Mouse (Mus musculus) layer of hippocampus, adult 2 months (tissue): ENCODE measurements around the gene Sh3gl1. TPM values are rescaled to one million over a fixed set of nuclear protein-coding genes. Genes with fewer than 3 reads are reported as not detected.
"Not testable (repeated sequence)": the region's sequence is repeated elsewhere in the genome, so short reads cannot be mapped to it uniquely, and the experiment has no call there.

Source experiments
- DNase-seq, 2 experiments: peaks; one replicate each; pipeline ENCODE4 v3.0.0; 2022; ENCODE audit warnings: low spot score in 2 of 2
- H3K27ac ChIP-seq: fragments of 200-600 bp; 2 replicates; pipeline ENCODE4 v1.8.1; 2022
- H3K4me3 ChIP-seq: fragments of 200-600 bp; 2 replicates; pipeline ENCODE4 v1.8.1; 2022; ENCODE audit warnings: mild to moderate bottlenecking
- CTCF ChIP-seq: fragments of 200-600 bp; conservative IDR thresholded peaks from 2 replicates; pipeline ENCODE4 v1.8.1; 2022; ENCODE audit warnings: antibody characterized with exemption, mild to moderate bottlenecking, moderate library complexity
- total RNA-seq, 2 experiments: library from RNA; stranded (reverse); gene quantifications; 2 replicates each; pipeline ENCODE4 v1.2.3; 2021

Gene Sh3gl1
- total RNA-seq, 2 experiments from 2014 or later = 63.0 to 69.7 TPM

DNA sequence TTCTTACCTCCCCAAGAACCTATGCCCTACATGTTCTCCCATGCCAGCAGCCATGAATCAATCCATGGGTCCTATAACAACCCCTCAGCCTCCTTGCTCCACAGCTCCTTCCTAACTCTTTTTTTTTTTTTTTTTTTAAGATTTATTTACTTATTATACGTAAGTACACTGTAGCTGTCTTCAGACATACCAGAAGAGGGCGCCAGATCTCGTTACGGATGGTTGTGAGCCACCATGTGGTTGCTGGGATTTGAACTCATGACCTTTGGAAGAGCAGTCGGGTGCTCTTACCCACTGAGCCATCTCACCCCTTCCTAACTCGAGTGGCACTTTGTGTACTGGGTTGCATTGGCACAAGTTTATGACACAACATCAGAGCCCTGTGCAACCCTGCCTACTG lies 29.3 kb upstream of the Sh3gl1 start:
- not testable (repeated sequence) for H3K27ac ChIP-seq, H3K4me3 ChIP-seq, DNase-seq
- peak; percentile 55 for TF ChIP-seq CTCF

DNA sequence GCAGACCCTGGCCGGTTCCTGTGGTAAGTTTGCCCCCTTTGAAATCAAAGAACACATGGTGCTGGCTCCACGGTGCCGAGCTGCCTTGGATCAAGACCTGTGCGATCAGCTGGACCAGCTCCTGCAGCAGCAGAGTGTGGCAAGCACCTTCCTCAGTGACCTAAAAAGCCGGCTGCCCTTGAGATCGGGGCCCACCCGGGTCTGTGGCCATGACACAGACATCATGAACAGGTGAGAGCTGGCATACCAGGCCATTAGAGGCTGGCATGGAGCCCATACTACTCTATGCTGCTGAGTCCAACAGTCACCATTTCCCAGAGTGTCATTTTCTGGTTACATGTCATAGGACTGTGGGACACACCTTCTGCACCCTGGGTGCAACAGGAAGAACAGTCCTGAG lies 25.6 kb upstream of the Sh3gl1 start:
- no peak for TF ChIP-seq CTCF
- H3K27ac ChIP-seq = no peak overlapping the region
- DNase-seq = no peak

DNA sequence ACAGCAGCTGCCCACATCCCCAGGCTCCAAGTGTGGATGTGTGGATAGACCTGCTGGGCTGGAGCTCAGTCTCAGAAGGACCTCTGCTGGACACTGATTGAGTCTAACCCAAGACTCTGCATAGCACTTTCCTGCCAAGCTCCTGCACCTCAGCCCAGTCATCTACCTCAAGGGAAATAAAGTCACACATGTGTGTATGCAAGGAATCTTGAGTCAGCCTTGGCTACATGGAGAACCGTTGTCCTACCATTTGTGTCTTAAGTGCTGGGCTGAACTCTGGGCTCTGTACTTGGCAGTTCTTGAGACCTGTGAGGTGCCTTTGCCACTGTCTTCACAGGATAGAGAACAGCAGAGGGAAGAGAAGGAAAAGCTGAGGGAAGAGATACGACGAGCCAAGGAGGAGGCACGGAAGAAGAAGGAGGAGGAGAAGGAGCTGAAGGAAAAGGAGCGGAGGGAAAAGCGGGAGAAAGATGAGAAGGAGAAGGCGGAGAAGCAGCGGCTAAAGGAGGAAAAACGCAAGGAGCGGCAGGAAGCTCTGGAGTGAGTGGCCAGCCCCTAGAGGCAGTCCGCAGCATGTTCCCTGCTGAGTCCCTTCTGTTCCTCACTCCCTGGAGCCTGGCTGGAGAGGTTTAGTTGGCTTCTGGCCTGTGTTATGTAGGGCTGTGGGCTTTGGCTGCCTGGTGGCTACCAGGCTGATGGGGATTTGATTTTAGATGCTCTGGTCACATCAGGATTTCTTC lies 21.1 kb upstream of the Sh3gl1 start:
- peak; percentile 38 for TF ChIP-seq CTCF
- H3K4me3 ChIP-seq = no peak overlapping the region
- H3K27ac ChIP-seq = peak overlapping the region; percentile 32; the same call in 1 of the 2 replicates
- no peak for DNase-seq

More for the DNA sequence above, 25.6 kb upstream of the Sh3gl1 start:
- H3K4me3 ChIP-seq = no peak overlapping the region

DNA sequence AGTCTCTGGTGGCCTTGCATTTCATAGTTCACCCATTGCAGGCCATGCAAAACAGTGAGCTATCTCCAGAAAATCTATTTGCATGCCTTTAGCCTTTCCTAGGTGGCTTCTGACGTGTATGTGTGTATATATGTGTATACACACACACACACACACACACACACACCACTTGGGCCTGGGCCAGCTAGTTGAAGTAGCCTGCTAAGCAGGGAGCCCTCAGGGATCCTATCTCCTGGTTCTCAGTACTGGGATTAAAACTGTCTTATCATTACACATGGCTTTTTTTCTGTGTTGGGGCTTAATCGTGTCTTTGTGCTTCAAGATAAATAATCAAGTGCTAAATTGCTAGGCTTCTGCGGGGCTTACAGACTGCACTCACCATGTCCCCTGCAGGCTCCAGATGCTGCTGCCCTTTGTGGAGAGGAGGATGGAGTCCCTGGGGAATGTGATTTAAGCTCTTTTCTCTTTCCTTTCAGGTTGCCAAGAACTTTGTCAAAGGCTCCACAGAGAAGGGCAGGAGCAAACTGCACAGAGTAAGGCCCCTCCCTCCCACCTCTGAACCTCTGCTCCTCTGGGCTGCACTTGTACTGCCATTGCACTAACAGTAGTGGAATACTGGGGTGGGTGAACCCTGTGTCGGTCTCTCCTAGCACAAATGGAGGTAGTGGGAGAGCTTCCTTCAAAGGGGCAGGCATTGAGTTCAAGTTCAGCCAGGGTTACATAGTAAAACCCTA lies 19.7 kb upstream of the Sh3gl1 start:
- H3K27ac ChIP-seq = no peak overlapping the region

DNA sequence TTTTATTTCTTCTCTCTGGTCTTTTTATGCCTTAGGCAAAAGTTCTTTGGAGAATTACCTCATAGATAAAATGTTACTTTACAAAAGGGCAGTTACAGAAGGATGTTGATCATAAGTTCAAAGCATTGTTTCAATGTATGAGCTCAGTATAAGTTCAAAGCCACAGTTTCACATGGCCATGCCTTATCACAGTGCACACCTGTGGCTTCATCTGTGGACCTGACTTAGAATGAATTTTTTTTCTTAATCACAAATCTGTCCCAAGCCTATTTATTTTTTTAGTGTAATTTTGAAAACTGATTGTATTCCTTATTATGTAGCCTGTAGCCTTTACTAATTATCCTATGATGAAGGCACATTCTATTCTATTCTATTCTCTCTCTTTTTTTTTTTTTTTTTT lies 18.5 kb upstream of the Sh3gl1 start:
- no peak for TF ChIP-seq CTCF
- no peak for DNase-seq
- no peak overlapping the region for H3K27ac ChIP-seq

More for the DNA sequence above, 19.7 kb upstream of the Sh3gl1 start:
- no peak for DNase-seq
- no peak for TF ChIP-seq CTCF
- no peak overlapping the region for H3K4me3 ChIP-seq

DNA sequence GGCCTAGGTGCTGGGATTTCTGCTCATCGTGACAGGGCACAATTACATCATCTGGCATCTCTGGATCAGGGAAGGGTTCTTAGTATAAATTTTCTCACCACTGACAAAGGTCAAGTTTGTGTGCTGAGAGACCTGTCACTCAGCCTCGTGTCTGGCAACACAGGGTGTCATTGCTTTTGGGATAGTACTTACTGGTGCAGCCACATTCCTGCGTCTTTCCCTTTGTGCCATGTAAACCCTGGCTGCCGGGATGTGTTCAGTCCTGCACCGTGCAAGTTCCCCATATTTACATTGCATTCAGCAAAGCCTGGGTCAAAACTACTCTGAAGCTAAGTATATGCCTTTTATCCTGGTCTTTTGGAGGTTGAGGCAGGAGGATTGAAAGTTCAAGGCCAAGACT lies 14.9 kb upstream of the Sh3gl1 start:
- H3K4me3 ChIP-seq = no peak overlapping the region

More for the DNA sequence above, 18.5 kb upstream of the Sh3gl1 start:
- no peak overlapping the region for H3K4me3 ChIP-seq

DNA sequence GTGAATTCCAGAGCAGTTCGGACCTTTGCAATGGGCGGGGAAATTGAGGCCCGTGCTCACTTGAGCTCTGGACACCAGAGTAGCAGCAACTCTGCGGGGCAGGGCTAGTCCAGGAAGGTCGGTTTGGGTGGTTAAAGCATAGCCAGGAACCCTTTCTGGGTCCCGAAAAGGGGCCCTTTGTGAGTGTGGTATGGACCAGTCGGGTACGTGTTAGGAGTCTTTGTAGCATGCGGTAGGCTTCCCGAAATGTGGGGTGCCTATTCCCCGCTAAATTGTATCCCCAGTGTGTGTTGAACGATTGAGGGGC lies 4.4 kb upstream of the Sh3gl1 start:
- Histone ChIP-seq H3K27ac (no peak overlapping the region), H3K4me3 (peak overlapping the region; percentile 69)
- no peak for DNase-seq
- no peak for TF ChIP-seq CTCF

More for the DNA sequence above, 14.9 kb upstream of the Sh3gl1 start:
- no peak overlapping the region for H3K27ac ChIP-seq
- DNase-seq = no peak
- TF ChIP-seq CTCF = no peak

DNA sequence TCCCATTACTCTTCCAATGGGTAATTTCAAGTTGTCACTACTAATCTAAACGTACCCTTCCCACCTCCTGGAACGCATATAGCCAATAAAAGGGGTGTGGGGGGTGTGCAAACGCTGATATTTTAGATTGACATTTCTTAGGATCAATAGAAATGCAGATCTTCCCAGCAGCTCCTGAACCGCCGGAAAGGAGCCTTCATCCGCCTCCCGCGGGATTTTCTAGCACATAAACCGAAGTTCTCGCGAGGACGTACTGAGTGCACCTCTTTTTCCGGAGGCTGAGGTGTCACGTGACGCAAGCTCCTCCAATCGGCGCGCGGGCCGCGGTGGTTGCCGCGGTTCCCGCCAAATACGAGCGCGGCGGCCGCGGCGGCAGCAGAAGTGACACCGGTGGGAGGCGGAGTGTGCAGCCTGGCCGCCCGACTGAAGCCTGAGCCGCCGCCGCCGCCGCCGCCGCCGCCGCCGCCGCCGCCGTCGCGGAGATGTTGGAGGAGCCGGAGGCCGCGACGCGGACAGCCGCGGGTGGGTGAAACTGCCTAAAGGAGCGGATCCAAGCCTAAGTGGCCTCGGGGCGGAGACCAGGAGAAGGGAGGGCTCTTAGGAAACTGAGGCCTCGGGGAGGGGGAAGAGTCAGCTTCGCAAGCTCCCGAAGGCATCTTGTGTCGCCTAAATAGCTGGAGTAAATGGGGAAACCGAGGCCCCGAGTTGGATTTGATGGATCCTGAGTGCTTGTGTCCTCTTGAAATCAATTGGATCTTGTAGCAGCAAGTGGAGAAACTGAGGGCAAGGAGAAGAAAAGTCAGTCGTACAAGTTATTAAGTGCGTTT lies 3.8 kb upstream of the Sh3gl1 start, which contains the start of gene Chaf1a:
Gene Chaf1a (plus strand): TSS at position 410 of the 827 bp plus-strand sequence.
- Histone ChIP-seq H3K4me3 (peak within 1 kb of the TSS; percentile 69), H3K27ac (peak within 1 kb of the TSS; percentile 63)
- peak; percentile 93 to 98 for DNase-seq
- no peak for TF ChIP-seq CTCF

DNA sequence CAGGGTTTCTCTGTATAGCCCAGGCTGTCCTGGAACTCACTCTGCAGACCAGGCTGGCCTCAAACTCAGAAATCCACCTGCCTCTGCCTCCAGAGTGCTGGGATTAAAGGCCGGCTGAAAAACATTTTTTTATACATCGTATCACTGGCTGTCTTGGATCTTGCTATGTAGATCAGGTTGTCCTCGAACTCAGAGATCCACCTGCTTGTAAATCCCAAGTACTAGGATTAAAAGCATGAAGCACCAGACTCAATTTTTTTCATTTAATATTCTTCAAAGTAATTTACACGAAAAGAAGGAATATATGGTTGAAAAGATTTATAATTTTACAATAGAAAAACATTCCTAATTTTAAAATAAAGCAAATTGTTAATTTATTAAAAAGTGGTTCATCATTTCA lies 2.9 kb upstream of the Sh3gl1 start:
- DNase-seq = no peak
- no peak for TF ChIP-seq CTCF
- H3K27ac ChIP-seq = peak overlapping the region; percentile 63; the same call in 1 of the 2 replicates
- peak overlapping the region; percentile 69 for H3K4me3 ChIP-seq

DNA sequence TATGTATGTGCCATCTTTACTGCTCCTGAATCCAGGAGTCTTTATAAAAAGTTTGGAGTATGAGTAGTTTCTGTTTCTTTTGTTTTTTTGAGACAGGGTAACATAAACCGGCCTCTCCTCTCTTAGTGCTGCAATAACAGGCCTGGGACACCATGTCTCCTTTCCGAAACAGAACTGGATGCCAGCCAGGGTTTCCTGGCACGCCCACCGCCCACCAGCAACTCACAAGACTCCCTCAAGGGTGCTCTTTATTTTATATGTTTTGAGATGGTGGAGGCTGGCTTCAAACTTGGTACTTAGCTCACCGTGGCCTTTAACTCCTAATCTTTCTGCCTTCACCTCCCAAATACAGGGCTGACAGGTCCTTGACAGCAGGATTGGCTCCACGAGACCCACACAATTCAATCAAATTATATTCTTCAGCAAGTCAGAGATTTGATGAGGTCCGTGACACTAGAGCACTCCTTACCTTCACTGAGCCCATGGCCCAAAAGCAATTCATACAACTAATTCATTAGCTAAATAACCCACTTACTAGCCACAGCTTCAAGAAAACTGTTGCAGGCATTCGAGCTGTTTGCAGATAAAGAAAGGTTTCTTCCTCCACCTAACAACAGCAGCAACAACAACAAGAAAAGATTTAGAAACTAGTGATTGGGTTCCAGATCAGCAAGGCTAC lies 2.3 kb upstream of the Sh3gl1 start:
- Histone ChIP-seq H3K4me3 (no peak overlapping the region), H3K27ac (no peak overlapping the region)
- no peak for DNase-seq
- TF ChIP-seq CTCF = no peak

DNA sequence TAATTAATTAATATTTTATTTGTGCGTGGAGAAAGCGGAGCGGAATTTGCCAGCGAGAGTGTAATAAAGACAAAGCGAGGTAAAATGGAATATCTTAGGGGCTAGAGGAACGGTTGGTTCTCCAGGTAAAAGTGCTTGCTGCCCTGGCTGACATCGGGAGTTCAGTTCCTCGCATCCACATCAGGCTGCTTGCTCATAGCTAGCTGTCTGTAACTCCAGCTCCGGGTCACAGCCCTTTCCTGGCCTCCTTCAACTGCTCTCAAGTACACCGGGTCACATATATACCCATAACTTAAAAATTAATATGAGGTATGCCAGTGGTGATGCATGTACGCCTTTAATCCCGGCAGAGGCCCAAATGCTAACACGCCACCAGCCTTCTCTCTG lies 459 bp upstream of the Sh3gl1 start:
- Histone ChIP-seq H3K27ac (peak overlapping the region; percentile 48; the same call in 1 of the 2 replicates), H3K4me3 (peak overlapping the region; percentile 35)
- peak; percentile 1 for TF ChIP-seq CTCF
- no peak for DNase-seq

DNA sequence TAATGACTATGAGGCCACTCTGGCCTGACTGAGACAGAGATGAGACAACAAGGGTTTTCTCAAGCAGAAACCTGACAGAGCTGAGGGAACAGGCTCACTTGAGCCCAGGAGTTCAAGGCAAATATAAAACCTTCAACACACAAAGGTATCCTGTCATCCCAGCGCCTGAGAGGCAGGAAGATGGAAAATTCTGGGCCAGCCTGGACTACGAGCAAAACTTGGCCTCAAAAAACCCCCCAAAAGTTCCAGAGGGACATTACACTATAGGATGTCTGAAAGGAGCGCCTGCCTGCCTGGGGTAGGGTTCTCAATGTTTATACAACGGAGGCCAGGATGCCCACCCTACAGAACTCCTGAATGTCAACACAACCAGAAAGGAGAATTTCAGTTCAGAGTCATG lies 1.2 kb downstream of the Sh3gl1 start:
- Histone ChIP-seq H3K27ac (peak overlapping the region; percentile 96; the same call in 1 of the 2 replicates), H3K4me3 (peak overlapping the region; percentile 100)
- TF ChIP-seq CTCF = no peak
- no peak for DNase-seq
